Mouse (Mus musculus): ENCODE measurements around the gene Nr6a1.

Nr6a1 gene

DNA sequence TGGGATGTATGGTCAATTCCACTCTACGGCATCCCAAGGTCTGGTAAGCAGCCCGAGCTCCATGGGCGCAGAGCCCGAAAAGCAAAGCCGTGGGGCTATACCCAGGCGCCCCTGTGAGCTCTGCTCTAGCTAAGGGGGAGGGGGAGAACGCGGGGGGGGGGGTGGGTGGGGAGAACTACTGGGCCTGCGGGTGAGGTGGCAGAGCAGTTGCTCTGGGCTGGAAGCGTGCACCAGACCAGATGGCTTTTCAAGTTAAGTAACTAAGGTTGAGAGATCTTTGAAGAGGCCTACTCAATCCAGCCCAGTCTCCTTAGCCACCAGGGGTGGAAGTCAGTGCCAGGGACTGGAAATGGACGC lies 214.7 kb downstream of the Nr6a1 start:
- DNase-seq (ENCODE audit: low spot score): no peak

DNA sequence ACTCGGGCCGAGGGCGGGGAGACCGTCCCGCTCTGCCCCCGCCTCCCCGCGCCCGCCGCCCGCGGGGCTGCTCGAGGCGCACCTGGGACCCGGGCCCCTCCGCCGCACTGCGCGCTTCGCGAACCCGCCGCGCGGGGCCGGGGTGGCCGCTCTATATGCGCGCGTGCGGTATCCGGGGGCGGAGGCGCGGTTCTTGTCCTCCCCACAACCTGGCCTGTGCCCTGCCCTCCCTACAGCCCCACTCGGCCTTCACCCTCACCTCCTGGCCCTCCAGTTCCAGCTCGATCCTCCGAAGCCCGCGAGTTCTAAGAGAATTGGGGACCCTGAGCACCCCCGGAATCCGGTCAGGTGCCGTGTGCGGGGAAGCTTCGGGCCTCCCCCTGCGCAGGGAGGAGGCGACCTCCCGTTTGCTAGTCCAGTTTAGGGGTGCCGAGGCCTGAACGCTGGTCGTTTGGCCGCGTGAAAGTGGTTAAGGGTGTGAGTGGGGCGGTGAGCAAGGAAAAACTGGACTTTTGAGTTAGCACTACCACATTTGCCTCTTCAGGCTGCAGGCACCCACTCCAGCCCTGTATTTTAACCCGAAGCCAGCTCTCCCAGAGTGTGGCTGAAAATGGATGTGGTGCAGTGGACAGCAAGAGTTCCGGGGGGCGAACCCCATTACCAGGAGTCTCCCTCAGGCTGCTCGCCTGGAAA lies 215.3 kb downstream of the Nr6a1 start:
- DNase-seq (ENCODE audit: low spot score): no peak

DNA sequence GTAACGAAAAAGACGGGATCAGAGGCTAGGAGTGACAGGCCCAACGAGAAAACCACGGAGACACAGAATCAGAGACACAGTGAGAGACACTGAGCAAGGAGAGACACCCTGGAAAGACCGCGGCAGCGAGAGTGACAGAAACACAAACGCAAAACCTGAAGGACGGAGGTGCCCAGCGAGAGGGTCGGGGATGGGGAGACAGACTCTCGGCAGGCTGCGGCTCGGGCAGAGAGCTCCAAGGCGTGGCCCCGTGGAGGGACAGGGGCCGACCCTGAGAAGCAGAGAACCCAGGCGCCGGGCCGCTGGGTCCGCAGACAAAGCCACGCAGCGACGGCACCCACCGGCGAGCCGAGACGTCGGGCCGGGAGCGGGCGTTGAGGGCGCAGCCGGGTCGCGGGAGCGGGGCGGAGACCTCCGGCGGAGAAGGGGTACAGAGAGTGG lies 216.0 kb downstream of the Nr6a1 start:
- peak; percentile 16 for DNase-seq (ENCODE audit: low spot score)

DNA sequence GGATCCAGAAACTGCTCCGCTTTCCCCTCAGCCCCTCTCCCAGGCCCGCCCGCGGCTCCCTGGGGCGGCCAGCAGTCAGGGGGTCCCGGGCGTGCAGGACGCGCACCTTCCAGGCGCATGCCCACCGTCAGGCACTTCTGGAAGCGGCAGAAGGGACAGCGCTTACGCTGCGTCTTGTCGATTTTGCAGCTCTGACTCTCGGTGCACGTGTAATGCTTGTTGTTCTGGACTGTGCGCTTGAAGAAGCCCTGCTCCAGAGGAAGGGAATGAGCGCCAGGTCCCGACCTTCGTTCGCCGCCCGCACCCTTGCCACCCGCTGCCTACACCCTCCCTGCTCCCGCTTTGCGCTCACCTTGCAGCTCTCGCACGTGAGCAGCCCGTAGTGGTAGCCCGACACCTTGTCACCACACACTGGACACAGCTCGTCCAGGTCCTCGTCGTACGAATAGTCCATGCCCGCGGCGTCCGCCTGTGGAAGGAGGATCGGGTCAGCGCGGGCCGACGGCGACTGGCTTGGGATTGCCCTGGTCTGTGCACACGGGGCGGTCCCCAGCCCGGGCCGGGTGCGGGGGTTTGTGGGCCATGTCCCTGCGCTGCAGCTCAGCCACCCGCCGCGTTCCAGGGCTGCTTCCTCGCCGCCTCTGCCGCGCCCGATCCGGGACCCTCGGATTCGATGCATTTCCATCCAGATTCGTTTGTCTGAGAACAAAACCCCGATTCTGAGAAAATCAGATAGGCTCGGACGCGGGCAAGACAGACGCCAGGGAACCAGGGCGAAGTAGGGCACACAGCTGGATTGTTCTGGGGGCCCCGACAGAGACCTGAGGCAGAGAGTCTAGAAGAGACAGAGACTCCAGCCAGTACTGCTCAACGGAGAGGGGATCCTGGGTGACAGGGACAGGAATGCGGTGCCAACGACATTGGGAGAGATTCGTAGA lies 216.9 kb downstream of the Nr6a1 start:
- peak; percentile 57 for DNase-seq (ENCODE audit: low spot score)

DNA sequence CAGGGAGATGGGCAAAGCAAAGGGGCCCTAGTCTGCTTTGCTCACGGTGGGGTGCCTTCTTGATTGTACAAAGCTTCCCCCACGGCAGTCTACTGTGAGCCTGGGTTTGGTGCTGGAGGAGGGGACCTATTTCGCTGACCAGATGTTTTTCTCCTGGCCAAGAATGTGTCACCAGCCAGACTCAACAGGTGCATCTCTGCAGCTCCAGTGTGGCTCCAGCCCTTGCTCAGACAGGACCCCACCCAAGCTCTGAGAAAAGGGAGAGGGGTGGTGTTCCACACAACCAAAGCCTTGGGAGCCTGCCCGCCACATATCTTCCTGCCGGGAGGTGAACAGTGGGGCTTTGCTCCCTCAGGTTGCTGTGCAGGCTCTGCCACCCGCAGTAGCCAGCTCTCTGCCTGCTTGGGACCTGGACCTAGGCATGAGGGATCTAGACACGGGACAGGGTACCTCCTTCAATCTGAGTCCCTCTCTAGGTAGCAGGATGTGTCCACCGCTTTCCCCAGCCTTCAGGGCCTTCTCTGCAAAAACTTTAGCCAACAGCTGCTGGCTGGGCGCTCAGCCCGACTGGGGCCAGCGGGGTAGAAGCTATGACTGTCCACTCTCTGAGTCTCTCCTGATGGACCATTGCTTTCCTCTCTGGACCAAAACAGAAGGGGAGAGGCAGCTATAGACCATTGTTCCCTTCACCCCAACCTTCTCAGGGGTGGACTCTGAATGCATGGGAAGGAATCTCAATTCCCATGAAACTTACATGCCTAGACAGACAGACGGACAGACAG lies 218.4 kb downstream of the Nr6a1 start:
- DNase-seq (ENCODE audit: low spot score): no peak

DNA sequence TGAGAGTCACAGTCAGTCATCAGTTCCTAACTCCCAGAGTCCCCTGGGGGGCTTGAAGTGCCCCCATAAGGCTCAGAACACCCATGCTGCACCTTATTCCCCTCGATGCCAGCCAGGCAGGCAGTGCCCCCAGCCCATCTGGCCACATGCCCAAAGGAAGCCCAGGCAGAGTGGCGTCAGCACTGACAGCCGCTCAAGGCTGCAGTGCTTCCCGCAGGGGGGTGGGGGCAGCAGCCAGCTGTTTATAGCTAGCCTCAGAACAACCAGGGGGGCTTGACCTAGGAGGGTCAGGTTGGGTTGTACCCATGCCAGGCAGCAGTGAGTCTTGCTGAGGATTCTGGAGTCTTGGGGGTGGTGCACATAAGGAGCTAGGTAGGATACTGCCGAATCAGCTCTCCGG lies 220.8 kb downstream of the Nr6a1 start:
- no peak for DNase-seq (ENCODE audit: low spot score)

DNA sequence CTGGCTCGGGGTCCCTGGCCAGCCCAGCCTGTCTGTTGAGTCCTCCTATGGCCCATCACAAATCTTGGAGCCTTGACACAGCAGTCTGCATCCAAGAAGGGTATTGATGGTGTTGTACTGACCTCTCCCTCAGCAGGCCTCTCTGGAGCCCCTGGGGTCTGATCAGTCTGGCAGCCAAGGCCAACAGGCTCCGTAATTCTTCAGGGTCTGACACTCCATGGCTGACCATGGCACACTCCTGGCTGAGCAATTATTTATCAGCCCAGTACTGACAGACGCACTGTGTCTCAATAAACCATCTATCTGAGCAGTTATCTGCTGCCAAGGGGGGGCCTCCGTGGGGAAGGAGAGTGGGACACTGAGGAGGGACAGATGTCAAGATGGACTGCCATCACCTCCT lies 222.5 kb downstream of the Nr6a1 start:
- no peak for DNase-seq (ENCODE audit: low spot score)

DNA sequence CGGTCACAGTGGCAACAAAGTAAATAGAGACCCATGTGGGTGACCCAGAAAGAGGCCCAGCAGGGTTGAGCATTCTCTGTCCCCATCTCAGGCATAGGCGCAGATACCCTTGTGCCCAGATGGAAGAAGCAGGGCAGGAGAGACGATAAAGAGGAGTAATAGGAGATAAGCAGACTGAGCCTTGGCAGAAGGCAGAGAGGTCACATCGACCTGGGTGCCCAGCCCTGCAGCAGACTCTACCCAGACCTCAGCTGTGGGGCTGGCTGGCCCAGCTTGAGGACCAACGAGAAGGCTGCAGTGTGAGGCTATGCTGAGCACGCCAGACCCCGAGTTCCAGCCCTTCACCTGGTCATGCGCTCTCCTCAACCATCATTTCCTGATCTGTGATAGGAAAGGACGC lies 223.2 kb downstream of the Nr6a1 start:
- no peak for DNase-seq (ENCODE audit: low spot score)

DNA sequence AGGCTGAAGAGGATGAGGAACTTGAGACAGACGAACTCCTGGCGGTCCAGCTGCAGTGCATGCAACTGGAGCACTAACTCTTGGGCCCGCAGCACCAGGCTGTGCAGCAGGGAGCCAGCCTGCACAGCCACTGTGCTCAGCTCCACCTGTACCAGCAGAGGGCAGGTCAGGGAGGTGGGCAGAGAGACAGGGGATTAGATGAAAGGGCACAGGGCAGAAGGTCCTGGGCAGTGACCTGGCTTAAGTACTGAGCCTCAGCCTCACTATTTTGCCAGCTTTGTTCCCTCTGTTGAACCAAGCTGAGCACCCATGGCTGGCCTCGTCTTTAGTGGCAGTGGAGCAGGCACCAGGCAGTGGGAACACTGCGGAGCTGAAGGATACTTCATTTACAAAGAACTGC lies 227.3 kb downstream of the Nr6a1 start:
- DNase-seq (ENCODE audit: low spot score): no peak

DNA sequence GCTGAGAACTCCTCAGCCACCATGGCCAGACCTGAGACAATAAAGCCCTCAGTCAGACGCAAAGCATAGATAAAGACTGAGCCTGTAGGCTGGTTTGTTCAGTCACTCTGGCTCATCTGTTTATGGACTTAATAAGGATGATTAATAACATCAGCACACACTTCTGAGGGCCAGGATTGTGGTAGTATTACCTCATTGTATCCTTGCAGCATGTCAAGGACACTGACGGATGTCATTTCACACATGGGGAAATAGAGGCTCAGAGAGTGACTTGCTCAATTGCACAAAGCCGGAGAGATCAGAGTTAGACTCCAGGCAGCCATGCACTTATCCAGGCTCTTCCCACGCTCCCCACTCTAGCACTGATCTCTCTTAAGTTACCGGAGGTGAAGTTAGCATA lies 228.9 kb downstream of the Nr6a1 start:
- no peak for DNase-seq (ENCODE audit: low spot score)

DNA sequence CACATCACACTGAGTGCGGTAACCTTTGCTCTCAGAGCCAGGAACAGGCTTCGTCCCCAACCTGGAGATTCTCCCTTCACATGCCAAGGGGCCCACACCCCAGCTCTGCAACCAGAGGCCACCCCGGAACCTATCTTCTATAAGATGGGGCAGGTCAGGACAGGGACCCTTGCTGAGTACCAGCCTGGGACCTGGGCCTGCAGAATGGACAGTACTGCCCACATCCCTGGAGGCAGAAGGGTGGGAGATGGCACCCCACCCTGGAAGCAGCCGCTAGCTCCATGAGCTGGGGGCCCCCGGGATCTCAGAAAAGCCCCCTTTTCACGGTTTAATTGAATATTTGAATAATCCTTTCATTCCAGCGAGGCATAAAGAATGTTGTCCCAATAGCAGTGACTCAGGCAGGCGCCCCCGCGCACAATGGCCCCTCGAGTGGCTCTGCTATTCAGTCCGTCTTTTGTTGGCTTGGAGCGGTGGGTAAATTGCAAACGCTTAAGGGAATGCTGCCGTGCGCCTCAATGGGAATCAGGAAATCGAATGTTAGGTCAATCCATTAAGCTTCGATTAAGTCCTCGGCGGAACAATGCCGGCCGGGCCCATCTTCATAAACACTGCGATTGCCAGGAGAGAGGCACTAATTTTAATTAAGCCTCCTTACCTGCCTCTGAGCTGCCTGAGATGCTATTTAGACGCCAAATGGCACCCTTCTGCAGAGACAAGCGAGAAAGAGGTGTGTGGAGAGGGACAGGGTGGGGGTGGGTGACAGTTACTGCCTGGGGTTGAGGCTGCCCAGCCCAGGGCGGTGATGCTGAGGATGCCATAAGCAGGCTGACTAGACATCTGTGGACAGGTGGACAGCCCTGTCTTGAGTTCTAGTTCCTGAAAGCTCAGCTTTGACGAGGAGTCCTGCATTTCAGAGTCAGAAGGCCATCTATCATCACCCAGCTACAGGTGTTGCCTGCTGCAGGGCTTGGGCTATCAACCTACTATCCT lies 230.1 kb downstream of the Nr6a1 start:
- DNase-seq (ENCODE audit: low spot score): peak; percentile 67

DNA sequence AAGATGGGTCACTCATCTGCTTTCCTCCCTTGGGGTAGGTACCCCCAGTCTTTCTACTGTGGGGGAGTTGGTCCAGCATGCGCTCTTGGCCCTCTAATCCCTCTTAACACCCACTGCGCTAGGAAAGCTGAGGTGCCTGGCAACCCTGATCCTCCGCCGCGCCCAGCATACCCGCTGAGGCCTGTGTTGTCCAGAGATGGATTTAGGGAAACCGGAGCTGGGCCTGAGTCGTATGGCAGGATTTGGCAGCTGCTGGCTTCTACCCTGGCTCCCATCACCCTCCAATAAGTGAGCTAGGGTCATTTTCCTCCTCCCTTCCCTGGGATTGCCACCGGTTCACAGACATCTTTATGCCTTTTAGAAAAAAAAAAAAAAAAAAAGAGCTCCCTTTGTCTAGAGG lies 231.7 kb downstream of the Nr6a1 start:
- no peak for DNase-seq (ENCODE audit: low spot score)

DNA sequence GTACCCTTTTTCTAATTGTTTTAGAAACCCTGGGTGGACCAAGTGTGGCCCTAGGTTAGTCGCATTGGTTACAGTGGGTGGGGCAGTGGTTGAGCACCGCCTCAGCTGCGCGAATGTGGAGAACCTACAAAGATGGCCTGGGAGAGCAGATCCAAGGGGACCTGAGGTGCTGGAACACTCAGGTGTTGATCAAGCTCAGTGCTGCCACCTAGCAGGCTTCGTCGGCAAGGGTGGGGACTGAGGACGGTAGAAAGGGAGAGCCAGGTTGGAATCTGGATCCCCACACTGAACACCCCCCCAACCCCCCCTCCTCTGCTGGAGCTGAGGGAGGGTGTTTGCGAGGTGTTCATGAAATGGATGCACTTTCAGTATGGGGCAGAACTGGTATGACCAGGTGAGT lies 235.9 kb downstream of the Nr6a1 start:
- DNase-seq (ENCODE audit: low spot score): peak; percentile 72

DNA sequence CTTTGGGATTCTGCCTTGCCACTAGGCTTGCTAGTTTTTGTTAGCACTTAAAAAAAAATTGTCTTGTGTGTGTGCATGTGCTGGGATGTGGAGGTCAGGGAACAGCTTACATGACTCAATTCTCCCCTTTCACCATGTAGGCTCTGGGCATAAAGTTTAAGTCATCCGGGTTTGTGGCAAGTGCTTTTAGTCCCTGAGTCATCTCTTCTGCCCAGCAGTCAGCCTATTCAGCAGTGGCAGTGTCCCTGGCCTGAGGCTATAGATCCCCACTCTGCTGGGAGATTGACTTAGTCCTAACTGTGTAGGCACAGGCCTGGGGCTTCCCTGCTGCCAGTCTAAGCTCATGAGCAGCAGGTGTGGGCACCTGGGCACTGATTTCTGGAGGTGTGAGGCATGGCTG lies 237.6 kb downstream of the Nr6a1 start:
- DNase-seq (ENCODE audit: low spot score): no peak

DNA sequence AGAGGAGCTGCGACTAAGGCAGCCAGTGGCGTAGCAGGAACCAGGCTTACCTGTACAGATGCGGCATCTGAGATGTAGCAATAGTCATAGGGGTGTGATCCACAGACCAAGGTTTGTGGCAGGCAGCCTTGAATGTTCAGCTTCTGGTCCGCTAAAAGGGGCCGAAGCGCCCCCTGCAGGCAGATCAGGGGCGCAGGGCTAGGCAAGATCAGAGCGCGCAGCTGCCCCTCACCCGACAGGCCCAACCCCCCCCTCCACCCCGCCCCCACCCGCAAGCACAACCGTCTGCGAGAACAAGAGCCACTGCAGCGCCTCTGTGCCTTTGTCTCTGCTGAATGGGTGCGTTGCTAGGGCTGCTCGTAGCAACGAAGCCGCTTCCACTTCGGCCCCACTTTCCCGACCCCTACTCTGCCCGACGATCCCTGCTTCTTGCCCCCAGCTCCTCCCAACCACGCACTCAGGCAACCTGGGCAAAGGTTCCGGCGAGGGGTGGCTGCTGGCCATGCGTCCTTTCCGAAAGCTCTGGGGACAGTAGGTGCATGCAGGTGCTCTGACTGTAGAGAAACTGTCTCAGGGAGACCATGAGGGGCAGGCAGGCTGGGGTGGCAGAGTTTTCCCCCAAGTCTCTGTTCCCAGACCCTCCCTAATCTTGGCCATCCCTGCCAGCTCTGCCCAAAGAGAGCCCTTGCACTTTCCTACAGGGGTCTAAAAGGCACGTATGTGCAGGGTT lies 238.5 kb downstream of the Nr6a1 start:
- peak; percentile 84 for DNase-seq (ENCODE audit: low spot score)

DNA sequence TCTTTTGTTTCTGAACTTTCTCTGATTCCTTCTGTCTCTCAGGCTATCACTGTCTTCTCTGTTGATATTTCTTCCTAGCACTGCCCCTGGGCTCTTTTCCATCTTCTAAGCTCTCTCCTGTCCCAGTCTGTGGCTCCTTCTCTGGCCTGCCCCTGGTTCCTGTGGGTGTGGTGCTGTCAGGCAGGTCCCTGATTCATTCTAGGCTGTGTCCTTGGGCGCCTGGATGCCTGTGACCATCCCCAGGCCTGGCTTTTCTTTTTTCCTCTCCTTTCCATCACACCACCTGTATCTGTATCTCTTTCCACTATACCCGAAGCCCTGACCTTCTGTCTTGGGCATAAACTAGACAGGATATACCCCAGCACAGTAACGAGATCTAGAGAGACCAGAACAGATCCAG lies 241.7 kb downstream of the Nr6a1 start:
- no peak for DNase-seq (ENCODE audit: low spot score)

DNA sequence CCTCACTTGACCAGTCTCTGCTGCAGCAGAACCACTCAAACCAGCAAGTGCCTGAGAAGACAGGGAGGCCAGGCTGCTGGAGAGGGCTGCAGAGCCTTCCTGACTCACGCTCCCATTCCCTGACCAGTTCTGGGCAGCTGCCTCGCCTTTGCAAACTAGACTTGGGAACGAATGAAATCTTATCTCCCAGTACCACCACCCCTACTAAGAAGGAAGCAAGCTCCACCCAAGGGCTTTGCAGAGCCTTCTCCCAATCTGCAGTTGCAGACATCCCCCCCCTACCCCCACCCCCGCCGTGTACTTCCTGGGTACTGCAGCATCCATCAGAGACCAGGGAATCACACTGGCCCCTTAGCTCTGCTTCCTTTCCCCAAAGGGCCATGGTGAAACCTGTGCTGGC lies 244.4 kb downstream of the Nr6a1 start:
- no peak for DNase-seq (ENCODE audit: low spot score)

DNA sequence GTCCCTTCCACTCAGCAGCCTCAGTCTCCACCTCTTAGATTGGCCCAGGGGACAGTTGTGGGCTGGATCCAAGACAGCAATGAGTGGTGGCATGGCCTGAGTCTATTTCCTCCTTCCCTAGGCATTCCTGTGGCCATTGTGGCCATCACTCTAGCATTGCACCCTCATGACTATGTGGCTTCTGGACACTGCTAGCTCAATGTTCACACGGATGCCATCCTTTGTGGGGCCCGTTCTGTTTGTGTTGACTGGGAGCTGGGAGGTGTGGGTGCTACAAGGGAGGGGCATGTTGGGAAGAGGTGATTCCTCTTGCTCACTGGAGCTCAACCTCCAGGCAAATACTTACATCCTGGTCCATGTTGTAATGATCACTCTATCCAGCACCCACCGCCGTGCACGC lies 245.3 kb downstream of the Nr6a1 start:
- no peak for DNase-seq (ENCODE audit: low spot score)

DNA sequence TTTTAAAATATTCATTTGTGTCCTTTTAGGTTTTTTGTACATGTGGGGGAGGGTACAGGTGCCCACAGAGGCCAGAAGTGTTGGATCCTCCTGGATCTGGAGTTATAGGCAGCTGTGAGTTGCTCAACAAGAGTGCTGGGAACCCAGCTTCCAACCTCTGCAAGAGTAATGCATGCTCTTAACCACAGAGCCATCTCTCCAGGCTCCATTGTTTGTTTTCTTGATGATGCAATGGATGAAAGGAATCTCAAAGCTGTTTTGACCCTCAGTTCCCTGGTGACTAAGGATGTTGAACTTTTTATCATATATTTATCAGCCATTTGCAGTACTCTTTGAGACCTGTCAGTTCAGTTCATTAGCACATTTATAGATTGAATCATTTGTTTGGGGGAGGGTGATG lies 248.5 kb downstream of the Nr6a1 start:
- DNase-seq (ENCODE audit: low spot score): no peak

DNA sequence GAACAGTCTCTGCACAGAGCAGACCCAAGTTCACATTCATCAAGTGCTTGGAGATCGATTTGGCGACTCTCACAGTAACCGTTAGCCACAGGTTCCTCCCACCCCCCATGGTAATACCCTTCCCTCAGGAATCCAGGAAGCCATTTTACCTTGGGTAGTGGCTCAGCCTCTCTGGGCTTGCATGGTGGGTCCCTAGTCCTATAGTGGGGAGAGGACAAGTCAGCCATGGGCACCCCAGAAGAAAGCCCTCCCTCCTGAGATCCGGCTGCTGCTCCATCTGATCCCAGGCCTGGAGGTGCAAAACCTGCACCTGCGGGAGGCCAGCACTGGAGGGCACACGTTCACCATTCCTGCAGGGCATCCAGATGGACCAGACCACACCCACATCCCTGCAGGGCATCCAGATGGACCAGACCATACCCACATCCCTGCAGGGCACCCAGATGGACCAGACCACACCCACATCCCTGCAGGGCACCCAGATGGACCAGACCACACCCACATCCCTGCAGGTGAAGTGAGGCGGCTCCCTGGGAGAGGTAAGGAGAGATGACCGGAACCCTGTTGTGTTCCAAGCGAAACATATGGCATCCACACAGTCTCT lies 252.0 kb downstream of the Nr6a1 start:
- peak; percentile 27 for DNase-seq (ENCODE audit: low spot score)

Data from embryo, embryonic 10 days (tissue).